Mouse (Mus musculus): ENCODE results near the gene St6gal1. TPM values are rescaled to one million over a fixed set of nuclear protein-coding genes. Genes with fewer than 3 reads are reported as not detected.

The St6gal1 gene
- polyA plus RNA-seq, 1 experiment from 2014 or later, result 24.6 TPM

DNA sequence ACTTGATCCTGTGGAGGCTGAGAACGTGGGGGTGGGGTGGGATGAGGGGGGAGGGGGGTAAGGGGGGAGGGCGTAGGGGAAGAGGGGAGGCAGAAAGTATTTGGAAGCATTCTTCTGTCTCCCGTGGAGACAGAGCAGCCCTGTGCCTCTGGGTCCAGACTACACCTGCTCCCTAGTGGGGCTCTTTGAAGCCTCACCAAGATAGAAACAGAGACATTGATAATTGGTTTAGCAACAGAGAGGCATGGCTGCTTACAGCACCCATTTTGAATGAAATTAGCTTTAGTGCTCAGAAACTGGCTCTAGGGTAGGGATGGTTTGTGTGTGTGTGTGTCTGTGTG, 46.3 kb downstream of the St6gal1 start:
- Histone ChIP-seq H3K4me2 (no peak overlapping the region), H3K9me3 (no peaks in the 10 kb centered on the region), H3K4me3 (no peak overlapping the region), H3K36me3 (no peaks in the 10 kb centered on the region), H3K27me3 (no peaks in the 10 kb centered on the region), H3K9ac (no peak overlapping the region), H3K4me1 (replicated peaks) (peaks cover 22% of the 10 kb centered on the region), H3K27ac (replicated peaks) (0 out of 2 replicates have a peak overlapping the region, but pooled peaks have one; percentile 34)
- 0 out of 2 replicates have a peak, but pooled peaks have one; percentile 27 for ATAC-seq (ENCODE audit: low FRiP score, low read depth)
- WGBS, result 0% methylated on average over 3 of the region's 3 CpGs

DNA sequence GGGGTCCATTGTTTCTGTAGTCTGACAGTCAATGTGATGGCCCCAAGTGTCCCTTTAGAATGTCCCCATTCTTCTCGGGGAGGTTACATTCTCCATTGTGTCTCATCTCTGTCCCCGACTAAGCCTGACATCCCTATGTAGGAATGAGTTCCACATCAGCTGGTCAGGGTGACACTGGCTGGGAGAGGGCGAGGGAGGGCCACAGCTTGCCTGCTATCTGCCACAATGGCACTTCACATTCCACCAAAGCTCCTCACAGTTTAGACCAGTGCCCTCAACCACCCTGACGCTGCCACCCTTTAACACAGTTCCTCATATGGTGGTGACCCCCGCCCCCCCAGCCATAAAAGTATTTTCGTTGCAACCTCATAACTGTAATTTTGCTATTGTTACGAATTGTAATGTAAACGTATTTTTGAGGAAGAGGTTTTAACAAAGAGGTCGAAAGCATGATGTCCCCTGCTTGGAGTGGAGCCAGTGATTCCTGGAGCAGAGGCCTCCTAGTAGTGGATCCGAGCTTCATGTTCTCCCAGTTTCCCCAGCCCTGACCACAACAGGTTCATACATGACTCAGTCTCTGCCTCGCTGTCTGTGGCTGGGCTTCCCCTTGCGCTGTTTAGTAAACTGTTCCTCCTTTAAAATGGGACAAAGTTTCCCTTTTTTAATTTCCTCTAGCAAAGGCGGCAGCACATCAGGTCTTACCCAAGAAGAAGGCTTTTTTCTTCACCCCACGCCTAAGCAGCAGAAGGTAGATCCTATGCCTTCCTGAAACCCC, 47.4 kb downstream of the St6gal1 start:
- Histone ChIP-seq H3K4me3 (no peak overlapping the region), H3K27ac (replicated peaks) (no peak overlapping the region), H3K9ac (no peak overlapping the region), H3K4me1 (replicated peaks) (peaks cover 22% of the 10 kb centered on the region), H3K9me3 (no peaks in the 10 kb centered on the region), H3K27me3 (no peaks in the 10 kb centered on the region), H3K4me2 (no peak overlapping the region), H3K36me3 (no peaks in the 10 kb centered on the region)
- 71% methylated on average over 14 of the region's 14 CpGs for WGBS
- ATAC-seq (ENCODE audit: low FRiP score, low read depth), result no peak

DNA sequence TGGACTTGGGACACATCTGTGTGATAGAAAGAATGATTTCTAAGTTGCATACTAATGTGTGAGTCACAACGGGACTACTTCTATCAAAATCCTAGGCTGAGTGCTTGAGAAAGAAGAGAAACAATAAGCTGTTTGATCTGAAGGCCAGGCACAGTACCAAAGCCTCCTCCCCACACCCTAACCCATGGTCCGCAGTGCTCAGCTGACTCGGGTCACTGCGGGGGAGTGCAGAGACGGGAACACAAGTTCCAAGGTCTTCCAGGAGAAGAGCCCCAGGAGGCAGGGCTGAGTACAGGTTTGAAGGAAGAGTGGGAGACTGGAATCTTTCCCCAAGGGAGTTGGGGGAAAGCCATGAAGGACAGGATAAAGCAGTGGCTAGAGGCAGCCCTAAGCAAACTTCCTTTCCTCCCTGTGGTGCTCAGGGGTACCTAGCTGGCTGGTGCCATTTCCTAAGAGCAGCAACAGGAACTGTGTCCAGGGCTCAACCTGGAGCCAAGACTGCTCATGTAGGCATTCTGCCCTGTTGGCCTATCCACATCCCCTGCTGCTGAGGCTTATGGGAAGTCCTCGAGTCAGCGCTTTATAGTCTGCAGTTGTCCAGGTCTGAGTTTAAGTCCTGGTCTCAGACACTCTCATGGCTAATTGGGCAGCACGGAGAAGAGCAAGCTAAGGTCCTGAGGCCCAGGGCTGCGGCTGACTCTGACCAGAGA, 48.1 kb downstream of the St6gal1 start:
- Histone ChIP-seq H3K27me3 (no peaks in the 10 kb centered on the region), H3K4me2 (no peak overlapping the region), H3K4me1 (replicated peaks) (peaks cover 22% of the 10 kb centered on the region), H3K36me3 (no peaks in the 10 kb centered on the region), H3K9me3 (no peaks in the 10 kb centered on the region), H3K4me3 (no peak overlapping the region), H3K9ac (no peak overlapping the region), H3K27ac (replicated peaks) (no peak overlapping the region; the same call in 1 of the 2 replicates)
- 53% methylated on average over 9 of the region's 9 CpGs for WGBS
- ATAC-seq (ENCODE audit: low FRiP score, low read depth), result peak; percentile 19; the same call in 1 of the 2 replicates

DNA sequence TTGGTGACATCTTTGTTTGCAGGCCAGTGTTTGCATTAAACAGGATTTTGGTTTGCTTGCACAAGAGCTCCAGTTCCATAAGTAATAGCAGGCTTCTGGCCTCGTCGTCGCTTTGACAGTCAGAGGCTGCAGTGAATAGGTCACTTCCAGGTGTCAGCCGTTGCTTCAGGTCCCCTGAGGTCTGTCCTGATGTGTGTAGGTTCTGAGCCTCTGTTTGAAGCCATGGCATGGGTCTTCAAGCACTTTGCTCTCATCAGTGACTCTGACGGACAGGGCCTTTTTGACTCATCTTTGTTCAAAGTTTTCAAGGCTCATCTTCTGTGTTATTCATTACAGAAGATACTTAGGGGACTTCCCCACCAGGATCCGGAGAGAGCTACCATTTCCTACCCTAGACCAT, 49.5 kb downstream of the St6gal1 start:
- Histone ChIP-seq H3K27ac (replicated peaks) (no peak overlapping the region), H3K9me3 (no peaks in the 10 kb centered on the region), H3K4me2 (no peak overlapping the region), H3K36me3 (no peaks in the 10 kb centered on the region), H3K27me3 (no peaks in the 10 kb centered on the region), H3K4me1 (replicated peaks) (peaks cover 22% of the 10 kb centered on the region), H3K4me3 (no peak overlapping the region), H3K9ac (no peak overlapping the region)
- 76% methylated on average over 6 of the region's 6 CpGs for WGBS
- ATAC-seq (ENCODE audit: low FRiP score, low read depth), result no peak

DNA sequence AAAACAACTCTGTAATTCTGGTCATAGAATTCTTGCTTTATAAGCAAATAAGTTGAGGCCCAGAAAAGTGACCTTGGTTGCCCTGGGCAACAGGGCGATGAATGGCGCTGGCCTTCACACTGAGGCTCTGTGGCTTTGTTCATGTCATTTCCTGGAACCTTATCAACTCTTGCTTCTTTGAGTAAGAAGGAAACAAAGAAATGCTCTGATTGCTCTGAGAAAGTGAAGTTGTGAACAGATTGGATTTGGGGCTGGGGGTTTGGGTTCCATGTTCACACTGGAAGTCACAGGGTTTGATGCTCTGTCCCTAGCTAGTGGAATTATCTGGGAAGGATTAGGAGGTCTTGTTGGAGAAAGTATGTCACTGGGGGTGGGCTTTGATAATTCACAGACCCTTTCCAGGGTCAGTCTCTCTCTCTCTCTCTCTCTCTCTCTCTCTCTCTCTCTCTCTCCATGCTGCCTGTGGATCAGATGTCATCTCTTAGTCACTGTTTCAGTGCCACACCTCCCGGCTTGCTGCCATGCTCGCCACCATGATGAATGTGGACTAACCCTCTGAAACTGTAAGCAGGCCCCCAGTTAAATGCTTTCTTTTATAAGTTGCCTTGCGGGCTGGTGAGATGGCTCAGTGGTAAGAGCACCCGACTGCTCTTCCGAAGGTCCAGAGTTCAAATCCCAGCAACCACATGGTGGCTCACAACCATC, 50.2 kb downstream of the St6gal1 start:
- WGBS, result 77% methylated on average over 7 of the region's 7 CpGs
- H3K36me3 ChIP-seq, result no peaks in the 10 kb centered on the region
- H3K4me3 ChIP-seq, result no peak overlapping the region
- peaks cover 22% of the 10 kb centered on the region for H3K4me1 ChIP-seq (replicated peaks)
- H3K9ac ChIP-seq, result no peak overlapping the region
- no peak overlapping the region for H3K27ac ChIP-seq (replicated peaks)
- ATAC-seq (ENCODE audit: low FRiP score, low read depth), result no peak
- H3K4me2 ChIP-seq, result no peak overlapping the region
- no peaks in the 10 kb centered on the region for H3K9me3 ChIP-seq
- no peaks in the 10 kb centered on the region for H3K27me3 ChIP-seq

DNA sequence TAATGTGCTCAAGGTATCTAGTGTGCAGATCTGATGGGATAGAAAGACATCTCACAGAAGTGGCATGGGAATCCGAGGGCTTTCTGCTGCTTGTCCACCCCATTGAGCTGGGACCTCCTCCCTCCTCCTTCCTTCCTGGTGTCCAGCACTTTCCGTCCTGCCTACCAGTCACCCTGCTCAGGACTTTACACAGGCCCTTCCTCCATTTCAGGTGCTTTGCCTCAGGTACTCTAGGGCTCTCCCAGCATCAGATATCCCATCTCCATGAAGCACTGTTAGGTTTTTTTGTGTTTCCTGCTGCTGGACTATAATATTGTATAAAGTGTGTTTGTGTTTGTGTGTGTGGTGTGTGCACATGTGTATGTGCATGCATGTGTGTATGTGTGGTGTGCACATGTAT, 51.1 kb downstream of the St6gal1 start:
- Histone ChIP-seq H3K4me3 (no peak overlapping the region), H3K4me2 (no peak overlapping the region)
- WGBS, result 92% methylated on average over 2 of the region's 2 CpGs

DNA sequence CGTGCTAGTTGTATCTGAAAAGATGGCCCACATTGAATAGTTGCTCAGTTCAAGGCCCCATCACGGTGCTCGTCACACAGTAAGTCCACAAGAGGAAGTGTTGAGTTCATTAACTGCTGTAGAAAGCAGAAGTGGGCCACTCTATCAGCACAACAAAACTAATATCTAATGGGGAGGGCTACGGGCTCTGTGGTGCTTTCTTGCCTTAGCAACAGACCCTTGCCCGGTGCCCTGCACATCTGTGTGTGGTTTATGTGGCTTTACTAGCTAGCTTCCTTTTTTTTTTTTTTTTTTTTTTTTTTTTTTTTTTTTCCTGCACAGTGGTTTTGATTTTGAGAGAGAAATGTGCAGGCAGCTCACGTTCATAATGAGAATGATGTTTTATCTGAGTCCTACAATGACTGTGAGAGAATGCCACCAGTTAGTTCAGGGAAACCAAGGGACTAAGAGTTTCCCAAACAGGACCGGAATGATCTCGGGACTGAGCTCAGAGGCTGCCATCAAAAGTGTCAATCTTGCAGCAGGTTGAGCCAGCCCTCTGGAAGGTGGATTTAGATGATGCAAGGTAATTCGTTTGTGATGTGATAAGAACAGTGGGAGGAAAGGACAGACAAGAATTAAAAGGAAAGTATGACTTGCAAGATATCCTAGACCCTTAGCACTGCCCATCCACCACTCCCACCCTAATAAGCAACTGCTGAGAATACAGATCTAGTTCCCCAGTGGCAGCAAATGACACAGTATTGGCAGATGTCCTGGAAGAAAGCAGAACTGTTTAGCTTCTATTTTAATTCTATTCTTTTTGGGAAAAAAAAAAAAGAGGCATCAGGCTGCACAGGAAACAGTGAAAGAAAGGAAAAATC, 55.6 kb downstream of the St6gal1 start:
- Histone ChIP-seq H3K36me3 (no peaks in the 10 kb centered on the region), H3K9me3 (no peaks in the 10 kb centered on the region), H3K9ac (no peak overlapping the region), H3K4me2 (no peak overlapping the region), H3K4me1 (replicated peaks) (peaks cover 8% of the 10 kb centered on the region; the same call in 1 of the 2 replicates), H3K4me3 (no peak overlapping the region), H3K27ac (replicated peaks) (no peak overlapping the region; the same call in 1 of the 2 replicates), H3K27me3 (no peaks in the 10 kb centered on the region)
- 75% methylated on average over 9 of the region's 9 CpGs for WGBS
- ATAC-seq (ENCODE audit: low FRiP score, low read depth), result no peak

More for the DNA sequence above, 51.1 kb downstream of the St6gal1 start:
- ATAC-seq (ENCODE audit: low FRiP score, low read depth), result no peak
- Histone ChIP-seq H3K27me3 (no peaks in the 10 kb centered on the region), H3K36me3 (no peaks in the 10 kb centered on the region), H3K27ac (replicated peaks) (no peak overlapping the region), H3K9ac (no peak overlapping the region), H3K9me3 (no peaks in the 10 kb centered on the region), H3K4me1 (replicated peaks) (peaks cover 21% of the 10 kb centered on the region)

DNA sequence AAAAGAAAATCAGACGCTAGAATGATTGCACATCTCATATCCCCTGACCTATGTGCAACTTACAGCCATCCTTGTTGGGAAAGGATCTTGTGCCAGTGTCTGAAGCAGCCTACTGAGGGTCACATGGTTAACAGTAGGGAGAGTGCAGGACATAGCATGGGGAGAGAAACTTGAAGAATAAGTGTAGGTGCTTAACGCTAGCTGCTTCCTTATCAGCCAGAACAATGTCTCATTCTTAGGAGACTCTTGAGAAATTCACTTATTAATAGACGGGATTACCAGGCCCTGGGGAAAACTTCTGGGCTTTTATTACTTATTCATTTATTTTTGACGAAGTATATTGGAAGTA, 56.2 kb downstream of the St6gal1 start:
- no peaks in the 10 kb centered on the region for H3K36me3 ChIP-seq
- no peaks in the 10 kb centered on the region for H3K27me3 ChIP-seq
- WGBS, result 72% methylated on average over 4 of the region's 4 CpGs
- no peak overlapping the region for H3K9ac ChIP-seq
- no peak for ATAC-seq (ENCODE audit: low FRiP score, low read depth)
- no peak overlapping the region for H3K4me3 ChIP-seq
- no peak overlapping the region; the same call in 1 of the 2 replicates for H3K27ac ChIP-seq (replicated peaks)
- H3K4me1 ChIP-seq (replicated peaks), result peaks cover 8% of the 10 kb centered on the region; the same call in 1 of the 2 replicates
- no peaks in the 10 kb centered on the region for H3K9me3 ChIP-seq
- H3K4me2 ChIP-seq, result no peak overlapping the region

DNA sequence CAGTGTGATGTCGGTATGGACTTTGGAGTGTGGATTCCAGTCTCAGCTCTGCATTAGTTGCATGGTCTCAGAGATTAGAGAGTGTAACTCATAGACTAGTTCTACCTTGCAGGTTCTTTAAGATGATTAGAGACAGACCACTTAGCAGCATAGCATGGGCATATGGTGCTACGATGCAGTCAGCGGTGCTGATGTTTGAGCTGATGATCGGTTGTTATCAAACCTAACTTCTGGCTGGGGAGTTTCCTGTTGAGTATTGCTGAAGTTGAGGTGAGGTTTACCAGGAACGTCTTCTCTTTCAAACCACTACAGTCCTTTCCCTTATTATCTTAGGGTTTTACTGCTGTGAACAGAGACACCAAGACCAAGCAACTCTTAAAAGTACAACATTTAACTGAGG, 57.7 kb downstream of the St6gal1 start:
- WGBS, result 96% methylated on average over 5 of the region's 5 CpGs
- Histone ChIP-seq H3K9me3 (no peaks in the 10 kb centered on the region), H3K4me1 (replicated peaks) (peaks cover 13% of the 10 kb centered on the region; the same call in 1 of the 2 replicates), H3K4me3 (no peak overlapping the region), H3K27ac (replicated peaks) (no peak overlapping the region), H3K36me3 (no peaks in the 10 kb centered on the region), H3K9ac (no peak overlapping the region), H3K27me3 (no peaks in the 10 kb centered on the region), H3K4me2 (no peak overlapping the region)
- ATAC-seq (ENCODE audit: low FRiP score, low read depth), result no peak

DNA sequence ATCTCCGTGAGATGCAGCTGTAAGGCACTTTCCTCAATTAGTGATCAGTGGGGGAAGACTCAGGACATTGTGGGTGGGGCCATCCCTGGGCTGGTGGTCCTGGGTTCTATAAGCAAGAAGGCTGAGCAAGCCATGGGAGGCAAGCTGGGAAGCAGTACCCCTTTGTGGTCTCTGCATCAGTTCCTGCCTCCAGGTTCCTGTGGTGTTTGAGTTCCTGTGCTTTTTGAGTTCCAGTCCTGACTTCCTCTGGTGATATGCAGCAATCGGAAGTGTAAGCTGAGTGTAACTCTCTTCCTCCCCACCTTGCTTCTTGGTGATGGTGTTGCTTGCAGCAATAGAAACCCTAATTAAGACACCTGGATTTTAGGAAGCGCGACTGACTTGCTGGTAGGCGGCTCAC, 58.4 kb downstream of the St6gal1 start:
- Histone ChIP-seq H3K9me3 (no peaks in the 10 kb centered on the region), H3K27ac (replicated peaks) (no peak overlapping the region), H3K9ac (no peak overlapping the region), H3K4me2 (no peak overlapping the region), H3K4me1 (replicated peaks) (peaks cover 13% of the 10 kb centered on the region; the same call in 1 of the 2 replicates), H3K36me3 (no peaks in the 10 kb centered on the region), H3K4me3 (no peak overlapping the region), H3K27me3 (no peaks in the 10 kb centered on the region)
- WGBS, result 90% methylated on average over 5 of the region's 5 CpGs
- ATAC-seq (ENCODE audit: low FRiP score, low read depth), result no peak

DNA sequence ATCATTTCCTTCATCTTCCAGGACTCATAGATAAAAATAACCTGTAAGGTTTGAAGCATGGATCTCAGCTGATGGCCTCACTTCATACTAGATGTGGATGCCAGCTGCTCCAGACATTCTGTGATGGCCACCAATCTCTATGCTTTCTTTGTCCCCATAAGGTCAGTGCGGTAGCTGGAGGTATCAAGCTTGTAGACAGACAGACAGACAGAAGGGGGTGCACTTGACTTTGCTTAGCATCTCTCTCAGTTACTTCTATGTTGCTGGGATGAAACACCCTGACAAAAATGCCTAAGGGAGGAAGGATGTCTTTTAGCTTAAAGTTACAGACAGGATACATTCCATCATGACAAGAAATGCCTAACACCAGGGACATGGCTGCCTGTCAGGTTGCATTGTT, 59.1 kb downstream of the St6gal1 start:
- Histone ChIP-seq H3K9ac (no peak overlapping the region), H3K4me1 (replicated peaks) (peaks cover 13% of the 10 kb centered on the region; the same call in 1 of the 2 replicates), H3K27me3 (no peaks in the 10 kb centered on the region), H3K36me3 (no peaks in the 10 kb centered on the region), H3K4me3 (no peak overlapping the region), H3K9me3 (no peaks in the 10 kb centered on the region), H3K4me2 (no peak overlapping the region), H3K27ac (replicated peaks) (no peak overlapping the region)
- ATAC-seq (ENCODE audit: low FRiP score, low read depth), result no peak
- 94% methylated on average over 1 of the region's 1 CpGs for WGBS
